ENCODE assay signal across 8 mouse cellular contexts in the genomic region with DNA sequence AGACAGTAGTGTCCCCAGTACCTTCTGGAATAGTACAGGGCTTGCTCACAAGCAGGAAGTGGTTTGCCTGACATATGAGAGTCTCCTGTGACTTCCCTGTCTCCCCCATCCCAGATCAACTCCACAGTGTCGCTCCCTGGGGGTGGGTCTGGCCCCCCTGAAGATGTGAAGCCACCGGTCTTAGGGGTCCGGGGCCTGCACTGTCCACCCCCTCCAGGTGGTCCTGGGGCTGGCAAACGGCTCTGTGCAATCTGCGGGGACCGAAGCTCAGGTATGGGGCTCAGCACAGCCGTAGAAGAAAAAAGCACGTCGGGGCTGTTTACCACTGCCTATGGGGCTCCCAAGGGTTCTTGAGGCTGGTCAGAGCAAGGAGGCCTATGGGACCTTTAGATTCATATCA. TPM values are rescaled to one million over a fixed set of nuclear protein-coding genes. Genes with fewer than 3 reads are reported as not detected.
DNase-seq lines count a peak whose midpoint lies in the region; ATAC-seq and TF ChIP-seq lines count a peak whose summit lies in the region.

No protein-coding gene starts in this region.

- H3K4me2 ChIP-seq in lung, embryonic 14.5 days: peak overlapping the region; percentile 98
- peak overlapping the region; percentile 98 for H3K4me2 ChIP-seq in embryonic facial prominence, embryonic 14.5 days (ENCODE audit: low read depth, low read length)
- H3K4me2 ChIP-seq in midbrain, embryonic 11.5 days: peak overlapping the region; percentile 97; the same call in 1 of the 2 replicates

- peaks cover 72% of the 10 kb centered on the region for H3K36me3 ChIP-seq in erythroblast, embryonic 14.5 days (ENCODE audit: control insufficient read depth)
- H3K36me3 ChIP-seq in lung, embryonic 14.5 days (ENCODE audit: insufficient read depth): peaks cover 63% of the 10 kb centered on the region
- H3K36me3 ChIP-seq in embryonic facial prominence, embryonic 14.5 days (ENCODE audit: control insufficient read depth, insufficient read depth, low read length): peaks cover 67% of the 10 kb centered on the region
- peaks cover 27% of the 10 kb centered on the region for H3K36me3 ChIP-seq in midbrain, embryonic 11.5 days (ENCODE audit: control insufficient read depth, insufficient read depth, low read length)

- no peak for DNase-seq in lung, embryonic 14.5 days
- no peak for DNase-seq in lung, postnatal 10 days
- DNase-seq in embryonic facial prominence, embryonic 14.5 days (ENCODE audit: low spot score): no peak
- DNase-seq in midbrain, embryonic 11.5 days (ENCODE audit: low spot score, missing footprints): no peak
- DNase-seq in c-Kit-positive CD71-positive TER-119-positive erythroid progenitor cells, embryonic 14.5 days (ENCODE audit: low spot score): no peak
- no peak for DNase-seq in left cerebral cortex, adult 8-10 months (ENCODE audit: low spot score in 2 of 2)

- peaks cover under 1% of the 10 kb centered on the region; the same call in 1 of the 2 replicates for H3K27me3 ChIP-seq in erythroblast, embryonic 14.5 days (ENCODE audit: control insufficient read depth)
- H3K27me3 ChIP-seq in lung, embryonic 14.5 days (ENCODE audit: insufficient read depth, low read length): no peaks in the 10 kb centered on the region
- H3K27me3 ChIP-seq in embryonic facial prominence, embryonic 14.5 days (replicated peaks; ENCODE audit: control insufficient read depth, insufficient read depth, low read length): no peaks in the 10 kb centered on the region
- no peaks in the 10 kb centered on the region for H3K27me3 ChIP-seq in midbrain, embryonic 11.5 days (ENCODE audit: control insufficient read depth, insufficient read depth, low read length)

- no peak for ATAC-seq in erythroblast, adult 5-6 weeks (replicated peaks; ENCODE audit: low FRiP score, poor library complexity, severe bottlenecking)
- no peak for ATAC-seq in lung, embryonic 14.5 days (ENCODE audit: insufficient read depth)
- ATAC-seq in embryonic facial prominence, embryonic 14.5 days (ENCODE audit: low read depth): no peak
- ATAC-seq in midbrain, embryonic 11.5 days (ENCODE audit: low FRiP score): no peak

- H3K9ac ChIP-seq in lung, embryonic 14.5 days: no peak overlapping the region; the same call in 1 of the 2 replicates
- no peak overlapping the region for H3K9ac ChIP-seq in embryonic facial prominence, embryonic 14.5 days (ENCODE audit: low read depth, low read length)
- H3K9ac ChIP-seq in midbrain, embryonic 11.5 days (ENCODE audit: low read length): no peak overlapping the region; the same call in 1 of the 2 replicates

- peaks cover 54% of the 10 kb centered on the region for H3K4me1 ChIP-seq in erythroblast, embryonic 14.5 days (ENCODE audit: control insufficient read depth)
- H3K4me1 ChIP-seq in lung, embryonic 14.5 days (ENCODE audit: insufficient read depth): peaks cover 15% of the 10 kb centered on the region; the same call in 1 of the 2 replicates
- H3K4me1 ChIP-seq in embryonic facial prominence, embryonic 14.5 days (ENCODE audit: control insufficient read depth, insufficient read depth, low read length): peaks cover 25% of the 10 kb centered on the region
- peaks cover 42% of the 10 kb centered on the region for H3K4me1 ChIP-seq in midbrain, embryonic 11.5 days (ENCODE audit: control insufficient read depth, insufficient read depth, low read length)

- H3K4me3 ChIP-seq in erythroblast, embryonic 14.5 days (replicated peaks): peak overlapping the region; percentile 91
- H3K4me3 ChIP-seq in lung, embryonic 14.5 days (ENCODE audit: low read depth, low read length): peak overlapping the region; percentile 79; the same call in 1 of the 2 replicates
- H3K4me3 ChIP-seq in embryonic facial prominence, embryonic 14.5 days (ENCODE audit: low read depth, low read length): no peak overlapping the region; the same call in 1 of the 2 replicates
- H3K4me3 ChIP-seq in midbrain, embryonic 11.5 days (ENCODE audit: low read depth, low read length): peak overlapping the region; percentile 90; the same call in 1 of the 2 replicates

- 89% methylated on average over 9 of the region's 9 CpGs for WGBS in lung, embryonic 14.5 days
- WGBS in embryonic facial prominence, embryonic 14.5 days: 86% methylated on average over 9 of the region's 9 CpGs
- 93% methylated on average over 9 of the region's 9 CpGs for WGBS in midbrain, embryonic 11.5 days

- TF ChIP-seq CTCF in lung, embryonic 14.5 days (IDR thresholded peaks at IDR 0.05; ENCODE audit: low read depth): no peak

- H3K9me3 ChIP-seq in erythroblast, embryonic 14.5 days (ENCODE audit: control insufficient read depth, low read length): no peaks in the 10 kb centered on the region
- H3K9me3 ChIP-seq in lung, embryonic 14.5 days (ENCODE audit: low read depth, low read length): no peaks in the 10 kb centered on the region
- H3K9me3 ChIP-seq in embryonic facial prominence, embryonic 14.5 days (ENCODE audit: control insufficient read depth, low read length): no peaks in the 10 kb centered on the region
- no peaks in the 10 kb centered on the region for H3K9me3 ChIP-seq in midbrain, embryonic 11.5 days (ENCODE audit: control insufficient read depth, low read length)

- no peak overlapping the region for H3K27ac ChIP-seq in lung, embryonic 14.5 days (ENCODE audit: low read depth)
- H3K27ac ChIP-seq in embryonic facial prominence, embryonic 14.5 days (replicated peaks; ENCODE audit: low read depth, low read length): no peak overlapping the region
- H3K27ac ChIP-seq in midbrain, embryonic 11.5 days (ENCODE audit: low read depth, low read length): no peak overlapping the region

RNA-seq across cellular contexts. Expression of a gene that starts 1.8 kb away (rescaled TPM):
- 10.1 and 11.3 TPM in 2 replicates for polyA plus RNA-seq in erythroblast, embryonic 14.5 days (2012)
- 7.1 and 8.3 TPM in 2 replicates for total RNA-seq in erythroblast, adult 5-6 weeks (2015; ENCODE audit: low replicate concordance)
- total RNA-seq in erythroblast, adult 5-6 weeks (2017; ENCODE audit: low replicate concordance): 10.7 and 12.0 TPM in 2 replicates
- polyA plus RNA-seq in lung, embryonic 14.5 days (2014; fragmentation: Nextera tagmentation; extraction: Ambion mirVana): 30.3 and 35.3 TPM in 2 replicates
- polyA plus RNA-seq in embryonic facial prominence, embryonic 14.5 days (2014; fragmentation: Nextera tagmentation; extraction: Ambion mirVana): 26.0 and 29.2 TPM in 2 replicates
- 17.2 and 17.9 TPM in 2 replicates for polyA plus RNA-seq in midbrain, embryonic 11.5 days (2014; fragmentation: Nextera tagmentation; extraction: Ambion mirVana)
- total RNA-seq in left cerebral cortex, adult 8-10 months (2022): 10 to 100 TPM; 72.8 to 87.6 (median 78.1) TPM

RNA-seq across cellular contexts. Expression of a gene that starts 2.0 kb away (rescaled TPM):
- 3.5 TPM in 2 replicates for polyA plus RNA-seq in erythroblast, embryonic 14.5 days (2012)
- total RNA-seq in erythroblast, adult 5-6 weeks (2015; ENCODE audit: low replicate concordance): not detected in 2 replicates
- 11.5 and 16.6 TPM in 2 replicates for total RNA-seq in erythroblast, adult 5-6 weeks (2017; ENCODE audit: low replicate concordance)
- polyA plus RNA-seq in lung, embryonic 14.5 days (2014; fragmentation: Nextera tagmentation; extraction: Ambion mirVana): 102 and 105 TPM in 2 replicates
- 118 and 125 TPM in 2 replicates for polyA plus RNA-seq in embryonic facial prominence, embryonic 14.5 days (2014; fragmentation: Nextera tagmentation; extraction: Ambion mirVana)
- 85.1 and 97.4 TPM in 2 replicates for polyA plus RNA-seq in midbrain, embryonic 11.5 days (2014; fragmentation: Nextera tagmentation; extraction: Ambion mirVana)
- 10 to 100 TPM; 91.2 to 98.6 (median 95.0) TPM for total RNA-seq in left cerebral cortex, adult 8-10 months (2022)

RNA-seq across cellular contexts. Expression of a gene that starts 5.6 kb away (rescaled TPM):
- 1.4 TPM in 2 replicates for polyA plus RNA-seq in erythroblast, embryonic 14.5 days (2012)
- 26.5 and 50.7 TPM in 2 replicates for total RNA-seq in erythroblast, adult 5-6 weeks (2015; ENCODE audit: low replicate concordance)
- total RNA-seq in erythroblast, adult 5-6 weeks (2017; ENCODE audit: low replicate concordance): 15.0 and 17.8 TPM in 2 replicates
- 35.9 and 40.6 TPM in 2 replicates for polyA plus RNA-seq in lung, embryonic 14.5 days (2014; fragmentation: Nextera tagmentation; extraction: Ambion mirVana)
- polyA plus RNA-seq in embryonic facial prominence, embryonic 14.5 days (2014; fragmentation: Nextera tagmentation; extraction: Ambion mirVana): 41.3 and 46.1 TPM in 2 replicates
- 95.4 and 99.0 TPM in 2 replicates for polyA plus RNA-seq in midbrain, embryonic 11.5 days (2014; fragmentation: Nextera tagmentation; extraction: Ambion mirVana)
- total RNA-seq in left cerebral cortex, adult 8-10 months (2022): 10 to 100 TPM; 45.6 to 50.2 (median 46.4) TPM

RNA-seq across cellular contexts. Expression of a gene that starts 5.8 kb away (rescaled TPM):
- 0.45 and 0.56 TPM in 2 replicates for polyA plus RNA-seq in erythroblast, embryonic 14.5 days (2012)
- total RNA-seq in erythroblast, adult 5-6 weeks (2015; ENCODE audit: low replicate concordance): 1.3 TPM in 1 of 2 replicates, not detected in the other
- 4.3 and 7.0 TPM in 2 replicates for total RNA-seq in erythroblast, adult 5-6 weeks (2017; ENCODE audit: low replicate concordance)
- 4.3 and 5.0 TPM in 2 replicates for polyA plus RNA-seq in lung, embryonic 14.5 days (2014; fragmentation: Nextera tagmentation; extraction: Ambion mirVana)
- polyA plus RNA-seq in embryonic facial prominence, embryonic 14.5 days (2014; fragmentation: Nextera tagmentation; extraction: Ambion mirVana): 53.9 and 64.3 TPM in 2 replicates
- polyA plus RNA-seq in midbrain, embryonic 11.5 days (2014; fragmentation: Nextera tagmentation; extraction: Ambion mirVana): 0.52 and 1.4 TPM in 2 replicates
- 10 to 100 TPM; 12.6 to 18.0 (median 16.8) TPM for total RNA-seq in left cerebral cortex, adult 8-10 months (2022)

RNA-seq across cellular contexts. Expression of a gene that starts 9.0 kb away (rescaled TPM):
- polyA plus RNA-seq in erythroblast, embryonic 14.5 days (2012): 1.8 and 2.5 TPM in 2 replicates
- 1.9 and 9.2 TPM in 2 replicates for total RNA-seq in erythroblast, adult 5-6 weeks (2015; ENCODE audit: low replicate concordance)
- 2.0 and 2.8 TPM in 2 replicates for total RNA-seq in erythroblast, adult 5-6 weeks (2017; ENCODE audit: low replicate concordance)
- polyA plus RNA-seq in lung, embryonic 14.5 days (2014; fragmentation: Nextera tagmentation; extraction: Ambion mirVana): 5.6 and 6.6 TPM in 2 replicates
- 6.0 and 7.2 TPM in 2 replicates for polyA plus RNA-seq in embryonic facial prominence, embryonic 14.5 days (2014; fragmentation: Nextera tagmentation; extraction: Ambion mirVana)
- 5.5 and 7.1 TPM in 2 replicates for polyA plus RNA-seq in midbrain, embryonic 11.5 days (2014; fragmentation: Nextera tagmentation; extraction: Ambion mirVana)
- 10 to 100 TPM; 31.4 to 43.5 (median 36.1) TPM for total RNA-seq in left cerebral cortex, adult 8-10 months (2022)

Comparison
In these comparisons a context has a peak if more than half of its experiments do, and no peak if none do; other contexts are left out.
1. RNA of a gene that starts 2.0 kb away (polyA plus RNA-seq): 118 to 125 TPM in embryonic facial prominence, embryonic 14.5 days, 102 to 105 TPM in lung, embryonic 14.5 days and 85.1 to 97.4 TPM in midbrain, embryonic 11.5 days; 3.5 TPM in erythroblast, embryonic 14.5 days; every median in the first group is over 10 times any median in the second.
2. RNA of a gene that starts 5.6 kb away (polyA plus RNA-seq): 95.4 to 99.0 TPM in midbrain, embryonic 11.5 days, 41.3 to 46.1 TPM in embryonic facial prominence, embryonic 14.5 days and 35.9 to 40.6 TPM in lung, embryonic 14.5 days; 1.4 TPM in erythroblast, embryonic 14.5 days; every median in the first group is over 10 times any median in the second.
3. Peak in every context shown above with its lines, with median percentiles within 50 percentile points of each other: H3K4me2 ChIP-seq.